Mouse (Mus musculus) C2C12 (cell line): ENCODE data around the gene Cd300ld4.

ENCODE experiments used
- CEBPB ChIP-seq: IDR thresholded peaks from one replicate; pipeline ENCODE4 v1.6.1; 2011; ENCODE audit warnings: low read depth, mild to moderate bottlenecking, control low read depth, moderate library complexity
- CTCF ChIP-seq: IDR thresholded peaks from one replicate; pipeline ENCODE4 v1.5.1; 2011; ENCODE audit not compliant: control insufficient read depth, insufficient read depth, insufficient read length
- FOSL1 ChIP-seq: IDR thresholded peaks from one replicate; pipeline ENCODE4 v1.8.0; 2011; ENCODE audit warnings: mild to moderate bottlenecking, low read length; ENCODE audit not compliant: poor library complexity, insufficient read depth, severe bottlenecking
- MAX ChIP-seq: IDR thresholded peaks from one replicate; pipeline ENCODE4 v1.6.1; 2011; ENCODE audit warnings: mild to moderate bottlenecking, control low read depth
- MYOD1 ChIP-seq: IDR thresholded peaks from one replicate; pipeline ENCODE4 v1.6.1; 2011; ENCODE audit warnings: low read depth; ENCODE audit not compliant: control insufficient read depth, insufficient read length
- MYOG ChIP-seq: IDR thresholded peaks from one replicate; pipeline ENCODE4 v1.6.1; 2011; ENCODE audit not compliant: control insufficient read depth, insufficient read length; ENCODE audit errors: extremely low read depth
- USF1 ChIP-seq: IDR thresholded peaks from one replicate; pipeline ENCODE4 v1.6.1; 2011; ENCODE audit warnings: low read depth, mild to moderate bottlenecking, control low read depth, moderate library complexity

- TF ChIP-seq CEBPB (no peak), MYOD1 (peak; percentile 85), CTCF (no peak), FOSL1 (no peak), MAX (peak; percentile 47), USF1 (no peak), MYOG (no peak)
Observed at GRCm38 (mm10) chr11:115071631-115072294, 45.0 kb upstream of the Cd300ld4 start.
